Mouse (Mus musculus): ENCODE results near the gene Fam216a. TPM values are rescaled to one million over a fixed set of nuclear protein-coding genes. Genes with fewer than 3 reads are reported as not detected.
"Not testable (repeated sequence)": the region's sequence is repeated elsewhere in the genome, so short reads cannot be mapped to it uniquely, and the experiment has no call there.

Gene Fam216a
- polyA plus RNA-seq, 1 experiment, result 178 TPM

DNA sequence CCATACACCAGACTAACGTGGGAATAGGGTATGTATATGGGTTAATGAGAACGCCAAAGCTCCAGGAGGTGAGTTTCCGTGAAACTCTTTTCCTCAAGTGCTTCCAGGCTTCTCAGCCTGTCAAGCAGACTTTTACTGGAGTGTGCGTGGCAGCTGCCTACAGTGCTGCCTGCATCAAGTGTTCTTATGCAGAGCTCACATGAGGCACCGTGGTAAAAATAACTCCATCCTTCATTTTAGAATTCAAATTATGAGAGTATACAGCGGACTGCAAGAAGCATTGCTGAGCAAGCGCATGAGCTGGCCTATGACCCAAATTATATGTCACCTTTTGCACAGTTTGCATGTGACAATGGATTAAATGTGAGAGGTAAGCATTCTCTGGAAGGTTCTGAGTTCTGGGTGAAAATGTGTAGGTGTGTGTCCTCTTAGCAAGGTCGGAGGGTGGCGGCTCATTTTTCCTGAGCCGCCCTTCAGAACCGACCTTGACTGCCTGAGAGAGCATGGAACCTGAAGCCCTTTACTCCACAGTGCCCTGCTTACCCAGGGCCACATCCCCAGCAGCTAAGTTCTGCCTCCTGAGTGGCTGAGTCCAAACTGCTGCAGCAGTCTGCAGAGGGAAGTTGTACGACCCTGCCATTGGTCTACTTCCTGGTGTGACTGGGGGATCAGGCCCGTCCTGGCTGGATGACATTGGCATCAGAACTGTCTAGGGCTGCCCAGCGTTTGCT lies 52.5 kb downstream of the Fam216a start:
- H3K36me3 ChIP-seq (ENCODE audit: control insufficient read depth, insufficient read depth, low read length), result peaks cover 1% of the 10 kb centered on the region
- no peaks in the 10 kb centered on the region for H3K27me3 ChIP-seq (ENCODE audit: control insufficient read depth, insufficient read depth, low read length)
- H3K4me3 ChIP-seq (ENCODE audit: control insufficient read depth, low read depth, low read length), result no peak overlapping the region
- no peak for TF ChIP-seq POLR2A (IDR thresholded peaks at IDR 0.05; ENCODE audit: control insufficient read depth, low read depth, low read length)
- no peak for TF ChIP-seq CTCF (IDR thresholded peaks at IDR 0.05; ENCODE audit: control insufficient read depth, insufficient read depth, insufficient replicate concordance, low read depth, low read length)
- H3K27ac ChIP-seq (ENCODE audit: control insufficient read depth, insufficient read depth, low read depth, low read length), result no peak overlapping the region
- H3K4me1 ChIP-seq (ENCODE audit: control insufficient read depth, insufficient read depth, low read length), result peaks cover 4% of the 10 kb centered on the region; the same call in 1 of the 2 replicates

DNA sequence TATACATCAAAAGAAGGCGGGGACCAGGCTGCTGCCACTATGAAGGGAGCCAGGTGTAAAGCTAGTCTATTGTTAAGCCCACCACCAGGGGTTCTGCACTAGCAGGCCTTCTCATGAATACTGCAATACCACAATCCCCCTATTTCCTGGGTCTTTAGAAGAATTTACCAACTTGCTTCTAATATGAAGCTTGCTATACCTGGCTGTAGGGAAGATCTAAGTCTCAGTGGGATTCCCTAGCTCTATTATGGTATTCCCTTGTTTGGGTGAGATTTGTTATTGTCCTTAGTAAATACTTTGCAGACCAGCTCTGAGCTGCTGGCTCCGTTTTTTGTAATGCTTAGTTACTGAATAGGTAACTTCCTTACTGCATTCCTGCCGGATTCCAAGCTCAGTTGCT lies 53.2 kb downstream of the Fam216a start:
- H3K36me3 ChIP-seq (ENCODE audit: control insufficient read depth, insufficient read depth, low read length); H3K27me3 ChIP-seq (ENCODE audit: control insufficient read depth, insufficient read depth, low read length); H3K4me1 ChIP-seq (ENCODE audit: control insufficient read depth, insufficient read depth, low read length); H3K27ac ChIP-seq (ENCODE audit: control insufficient read depth, insufficient read depth, low read depth, low read length); H3K4me3 ChIP-seq (ENCODE audit: control insufficient read depth, low read depth, low read length): not testable (repeated sequence)

DNA sequence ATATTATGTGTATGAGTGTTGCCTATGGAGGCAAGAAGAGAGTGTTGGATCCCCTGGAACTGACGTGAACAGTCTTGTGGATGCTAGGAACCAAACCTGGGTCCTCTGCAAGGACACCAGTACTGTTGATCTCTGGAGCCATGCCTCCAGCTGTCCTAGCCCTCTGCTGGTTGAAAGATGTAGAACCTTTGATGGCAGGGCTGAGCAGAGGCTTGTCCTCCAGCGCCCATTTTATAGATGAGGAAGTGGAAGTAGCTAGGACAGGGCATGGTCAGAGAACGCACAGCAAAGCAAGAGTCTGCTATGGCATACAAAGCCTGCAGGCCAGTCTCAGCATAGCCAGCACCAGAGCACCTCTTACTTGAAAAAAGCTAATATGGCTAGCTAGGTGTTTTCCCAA lies 54.1 kb downstream of the Fam216a start:
- Histone ChIP-seq H3K27me3 (ENCODE audit: control insufficient read depth, insufficient read depth, low read length) (no peaks in the 10 kb centered on the region), H3K36me3 (ENCODE audit: control insufficient read depth, insufficient read depth, low read length) (no peaks in the 10 kb centered on the region; the same call in none of the 2 replicates), H3K4me1 (ENCODE audit: control insufficient read depth, insufficient read depth, low read length) (peaks cover 4% of the 10 kb centered on the region; the same call in 1 of the 2 replicates), H3K27ac (ENCODE audit: control insufficient read depth, insufficient read depth, low read depth, low read length) (no peak overlapping the region), H3K4me3 (ENCODE audit: control insufficient read depth, low read depth, low read length) (no peak overlapping the region)
- peak; percentile 5; the same call in 1 of the 2 replicates for TF ChIP-seq CTCF (IDR thresholded peaks at IDR 0.05; ENCODE audit: control insufficient read depth, insufficient read depth, insufficient replicate concordance, low read depth, low read length)
- TF ChIP-seq POLR2A (IDR thresholded peaks at IDR 0.05; ENCODE audit: control insufficient read depth, low read depth, low read length), result no peak

- Histone ChIP-seq H3K36me3 (ENCODE audit: control insufficient read depth, insufficient read depth, low read length) (no peaks in the 10 kb centered on the region; the same call in none of the 2 replicates), H3K27ac (ENCODE audit: control insufficient read depth, insufficient read depth, low read depth, low read length) (no peak overlapping the region)
- TF ChIP-seq POLR2A (IDR thresholded peaks at IDR 0.05; ENCODE audit: control insufficient read depth, low read depth, low read length), result no peak
- no peak for TF ChIP-seq CTCF (IDR thresholded peaks at IDR 0.05; ENCODE audit: control insufficient read depth, insufficient read depth, insufficient replicate concordance, low read depth, low read length)
Observed at GRCm38 (mm10) chr5:122317329-122318045, 54.7 kb downstream of the Fam216a start.

DNA sequence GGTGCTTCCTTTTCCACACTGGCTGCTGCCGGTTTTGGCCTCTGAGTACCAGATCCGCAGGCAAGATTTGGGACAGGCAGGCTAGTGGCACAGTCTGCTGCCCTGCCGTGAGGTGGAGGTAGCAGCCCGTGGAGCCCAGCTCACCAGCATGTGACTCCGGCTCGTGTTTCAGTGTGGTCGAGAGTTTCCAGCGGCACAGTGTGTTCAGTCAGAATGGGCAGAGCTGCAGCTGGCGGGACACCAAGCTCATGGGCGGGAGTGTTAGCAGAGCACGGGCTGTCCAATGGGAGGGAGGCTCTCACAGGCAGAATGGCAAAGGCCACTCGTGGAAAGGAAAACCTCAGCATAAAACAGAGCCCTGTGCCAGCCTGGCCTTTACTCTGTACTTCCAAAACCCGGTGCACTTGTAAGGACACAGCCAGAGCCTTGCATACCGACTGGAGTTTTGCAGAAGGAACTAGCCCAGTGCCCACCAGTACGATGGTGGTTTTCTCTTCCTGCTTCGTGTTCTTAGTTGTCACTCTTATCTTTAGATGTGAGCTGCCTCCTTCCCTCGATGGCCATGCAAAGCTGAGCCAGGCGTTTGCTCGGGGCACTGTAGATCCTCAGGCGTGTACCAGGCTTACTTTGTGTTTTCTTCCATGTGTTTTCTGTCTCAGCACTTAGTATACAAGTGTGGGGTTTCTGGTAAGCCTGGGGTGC lies 57.0 kb downstream of the Fam216a start:
- TF ChIP-seq CTCF (IDR thresholded peaks at IDR 0.05; ENCODE audit: control insufficient read depth, insufficient read depth, insufficient replicate concordance, low read depth, low read length), result peak; percentile 42; the same call in 1 of the 2 replicates
- no peak; the same call in 1 of the 2 replicates for TF ChIP-seq POLR2A (IDR thresholded peaks at IDR 0.05; ENCODE audit: control insufficient read depth, low read depth, low read length)
- Histone ChIP-seq H3K27ac (ENCODE audit: control insufficient read depth, insufficient read depth, low read depth, low read length) (peak overlapping the region; percentile 61), H3K36me3 (ENCODE audit: control insufficient read depth, insufficient read depth, low read length) (peaks cover 1% of the 10 kb centered on the region), H3K4me1 (ENCODE audit: control insufficient read depth, insufficient read depth, low read length) (peaks cover 4% of the 10 kb centered on the region; the same call in 1 of the 2 replicates), H3K4me3 (ENCODE audit: control insufficient read depth, low read depth, low read length) (no peak overlapping the region), H3K27me3 (ENCODE audit: control insufficient read depth, insufficient read depth, low read length) (no peaks in the 10 kb centered on the region)

More at GRCm38 (mm10) chr5:122317329-122318045, 54.7 kb downstream of the Fam216a start:
- peaks cover 4% of the 10 kb centered on the region; the same call in 1 of the 2 replicates for H3K4me1 ChIP-seq (ENCODE audit: control insufficient read depth, insufficient read depth, low read length)
- no peak overlapping the region for H3K4me3 ChIP-seq (ENCODE audit: control insufficient read depth, low read depth, low read length)
- H3K27me3 ChIP-seq (ENCODE audit: control insufficient read depth, insufficient read depth, low read length), result no peaks in the 10 kb centered on the region

Other genes starting within 250 kb of the Fam216a start
- 288 and 313 TPM in 2 replicates for gene Ccdc63, start 231.5 kb downstream of the Fam216a start, polyA plus RNA-seq (2012; rRNA removed)
- gene Ppp1cc, start 214.1 kb downstream of the Fam216a start, polyA plus RNA-seq (2012; rRNA removed), result 524 and 547 TPM in 2 replicates
- 0.93 and 0.99 TPM in 2 replicates for gene Hvcn1, start 165.6 kb downstream of the Fam216a start, polyA plus RNA-seq (2012; rRNA removed)
- 59.8 and 63.3 TPM in 2 replicates for gene Tctn1, start 107.9 kb downstream of the Fam216a start, polyA plus RNA-seq (2012; rRNA removed)
- 47.8 and 48.0 TPM in 2 replicates for gene Pptc7, start 88.0 kb downstream of the Fam216a start, polyA plus RNA-seq (2012; rRNA removed)
- 23.1 and 28.0 TPM in 2 replicates for gene Rad9b, start 18.1 kb downstream of the Fam216a start, polyA plus RNA-seq (2012; rRNA removed)
- 51.0 and 57.4 TPM in 2 replicates for gene Vps29, start 18.0 kb downstream of the Fam216a start, polyA plus RNA-seq (2012; rRNA removed)
- 27.6 and 27.8 TPM in 2 replicates for gene Gpn3, start 488 bp downstream of the Fam216a start, polyA plus RNA-seq (2012; rRNA removed)
- gene Arpc3, start 19.5 kb upstream of the Fam216a start, polyA plus RNA-seq (2012; rRNA removed), result 35.0 and 35.1 TPM in 2 replicates
- 16.1 and 16.2 TPM in 2 replicates for gene Anapc7, start 49.3 kb upstream of the Fam216a start, polyA plus RNA-seq (2012; rRNA removed)
- 49.8 and 55.9 TPM in 2 replicates for gene Atp2a2, start 129.9 kb upstream of the Fam216a start, polyA plus RNA-seq (2012; rRNA removed)
- gene Ift81, start 242.2 kb upstream of the Fam216a start, polyA plus RNA-seq (2012; rRNA removed), result 21.6 and 30.8 TPM in 2 replicates